Mouse (Mus musculus) G1E (cell line): ENCODE measurements around the gene Pcp4. TPM values are rescaled to one million over a fixed set of nuclear protein-coding genes. Genes with fewer than 3 reads are reported as not detected.

Source experiments
- ATAC-seq: 2 replicates; pipeline ENCODE4 v1.8.0; 2016; ENCODE audit warnings: mild to moderate bottlenecking; ENCODE audit not compliant: insufficient number of reproducible peaks, poor library complexity, low FRiP score, severe bottlenecking; ENCODE audit errors: extremely low read depth
- DNase-seq: peaks from one replicate; pipeline ENCODE4 v3.0.0; 2012; ENCODE audit warnings: low spot score
- H3K27me3 ChIP-seq: 2 replicates; pipeline ENCODE4 v1.6.1; 2012; ENCODE audit warnings: mild to moderate bottlenecking, low read length, inconsistent platforms; ENCODE audit not compliant: insufficient read depth
- H3K36me3 ChIP-seq: replicated peaks from 2 replicates; pipeline ENCODE3; 2012; ENCODE audit warnings: mild to moderate bottlenecking, inconsistent platforms
- H3K4me1 ChIP-seq: 2 replicates; pipeline ENCODE4 v1.6.1; 2012; ENCODE audit warnings: low read depth, low read length, inconsistent platforms, mixed read lengths; ENCODE audit not compliant: insufficient read depth
- H3K4me3 ChIP-seq: 2 replicates; pipeline ENCODE4 v1.5.1; 2012; ENCODE audit warnings: low read depth, mild to moderate bottlenecking, inconsistent platforms, low read length, moderate library complexity, mixed read lengths
- H3K9me3 ChIP-seq: replicated peaks from 2 replicates; pipeline ENCODE4 v1.6.1; 2012; ENCODE audit warnings: inconsistent platforms
- CTCF ChIP-seq: IDR thresholded peaks from 2 replicates; pipeline ENCODE4 v1.5.1; 2012; ENCODE audit warnings: low read depth, low read length, inconsistent platforms, mixed read lengths
- GATA1 ChIP-seq: IDR thresholded peaks from 2 replicates; pipeline ENCODE4 v1.6.1; 2012; ENCODE audit warnings: borderline replicate concordance, low read length, inconsistent platforms, mixed read lengths
- GATA2 ChIP-seq: IDR thresholded peaks from 2 replicates; pipeline ENCODE4 v1.6.1; 2012; ENCODE audit warnings: low read depth, low read length, inconsistent platforms, borderline replicate concordance
- POLR2AphosphoS5 ChIP-seq: IDR thresholded peaks from 2 replicates; pipeline ENCODE4 v1.6.1; 2012; ENCODE audit warnings: low read depth, low read length, inconsistent platforms; ENCODE audit not compliant: insufficient replicate concordance
- TAL1 ChIP-seq: conservative IDR thresholded peaks from 2 replicates; pipeline ENCODE4 v1.6.1; 2012; ENCODE audit warnings: low read depth, low read length, inconsistent platforms, mixed read lengths
- polyA plus RNA-seq: library from polyadenylated mRNA; stranded (reverse); fragments of >175 nt; gene quantifications from 2 replicates; pipeline ENCODE4 v1.2.3, GENCODE M21; 2012
- total RNA-seq, 2 experiments: library from RNA; stranded (forward) in 1 of 2; stranded (reverse) in 1 of 2; fragments of 200-1000 nt in 1 of 2; fragments of >200 nt in 1 of 2; fragmentation: Nextera tagmentation in 1 of 2; gene quantifications; 2 replicates each; pipeline ENCODE4 v1.2.3; 2014 to 2017

Pcp4 gene
- total and polyA plus RNA-seq, 3 experiments: not detected

GRCm38 (mm10) chr16:96494079-96494478, 26.7 kb downstream of the Pcp4 start:
- no peaks in the 10 kb centered on the region for H3K4me1 ChIP-seq
- ATAC-seq: no peak
- no peak for DNase-seq
- peaks cover 11% of the 10 kb centered on the region for H3K9me3 ChIP-seq
- no peaks in the 10 kb centered on the region for H3K27me3 ChIP-seq
- no peak overlapping the region for H3K4me3 ChIP-seq
- no peak for TF ChIP-seq POLR2AphosphoS5
- no peak for TF ChIP-seq TAL1
- TF ChIP-seq CTCF: no peak
- no peak for TF ChIP-seq GATA1
- no peak for TF ChIP-seq GATA2
- no peaks in the 10 kb centered on the region for H3K36me3 ChIP-seq

GRCm38 (mm10) chr16:96498951-96499350, 31.5 kb downstream of the Pcp4 start:
- peaks cover 13% of the 10 kb centered on the region for H3K9me3 ChIP-seq
- TF ChIP-seq POLR2AphosphoS5 (no peak), TAL1 (no peak), CTCF (no peak), GATA2 (no peak), GATA1 (no peak)
- DNase-seq (no peak), ATAC-seq (no peak)
- no peaks in the 10 kb centered on the region for H3K27me3 ChIP-seq
- H3K4me1 ChIP-seq: no peaks in the 10 kb centered on the region
- no peak overlapping the region for H3K4me3 ChIP-seq
- H3K36me3 ChIP-seq: no peaks in the 10 kb centered on the region

GRCm38 (mm10) chr16:96501241-96501640, 33.8 kb downstream of the Pcp4 start:
- Histone ChIP-seq H3K27me3 (no peaks in the 10 kb centered on the region), H3K4me3 (no peak overlapping the region), H3K36me3 (no peaks in the 10 kb centered on the region), H3K9me3 (peaks cover 15% of the 10 kb centered on the region), H3K4me1 (no peaks in the 10 kb centered on the region)
- no peak for TF ChIP-seq CTCF
- no peak for TF ChIP-seq POLR2AphosphoS5
- no peak for TF ChIP-seq GATA2
- no peak for TF ChIP-seq TAL1
- no peak for TF ChIP-seq GATA1
- no peak for ATAC-seq
- DNase-seq: no peak

GRCm38 (mm10) chr16:96502586-96502985, 35.2 kb downstream of the Pcp4 start:
- no peaks in the 10 kb centered on the region for H3K27me3 ChIP-seq
- H3K9me3 ChIP-seq: peaks cover 15% of the 10 kb centered on the region
- H3K36me3 ChIP-seq: no peaks in the 10 kb centered on the region
- no peak overlapping the region for H3K4me3 ChIP-seq
- no peaks in the 10 kb centered on the region for H3K4me1 ChIP-seq
- DNase-seq (no peak), ATAC-seq (no peak)
- no peak for TF ChIP-seq GATA1
- no peak for TF ChIP-seq CTCF
- no peak for TF ChIP-seq GATA2
- no peak for TF ChIP-seq TAL1
- TF ChIP-seq POLR2AphosphoS5: no peak

GRCm38 (mm10) chr16:96514466-96514865, 47.1 kb downstream of the Pcp4 start:
- TF ChIP-seq POLR2AphosphoS5: no peak
- TF ChIP-seq GATA1: no peak
- no peak for TF ChIP-seq GATA2
- TF ChIP-seq TAL1: no peak
- no peak for TF ChIP-seq CTCF
- H3K4me3 ChIP-seq: no peak overlapping the region
- DNase-seq (no peak), ATAC-seq (no peak)
- no peaks in the 10 kb centered on the region for H3K27me3 ChIP-seq
- H3K36me3 ChIP-seq: no peaks in the 10 kb centered on the region
- H3K4me1 ChIP-seq: no peaks in the 10 kb centered on the region
- peaks cover 13% of the 10 kb centered on the region for H3K9me3 ChIP-seq

GRCm38 (mm10) chr16:96527476-96527875, 60.1 kb downstream of the Pcp4 start:
- no peak overlapping the region for H3K4me3 ChIP-seq
- no peaks in the 10 kb centered on the region for H3K27me3 ChIP-seq
- no peaks in the 10 kb centered on the region for H3K36me3 ChIP-seq
- peaks cover 14% of the 10 kb centered on the region for H3K9me3 ChIP-seq
- no peak for TF ChIP-seq POLR2AphosphoS5
- no peak for TF ChIP-seq CTCF
- TF ChIP-seq TAL1: no peak
- TF ChIP-seq GATA1: no peak
- TF ChIP-seq GATA2: no peak
- H3K4me1 ChIP-seq: no peaks in the 10 kb centered on the region
- no peak for ATAC-seq
- DNase-seq: no peak

GRCm38 (mm10) chr16:96528471-96528870, 61.1 kb downstream of the Pcp4 start:
- ATAC-seq (no peak), DNase-seq (no peak)
- TF ChIP-seq CTCF: no peak
- no peak for TF ChIP-seq TAL1
- TF ChIP-seq POLR2AphosphoS5: no peak
- no peaks in the 10 kb centered on the region for H3K4me1 ChIP-seq
- no peaks in the 10 kb centered on the region for H3K36me3 ChIP-seq
- H3K27me3 ChIP-seq: no peaks in the 10 kb centered on the region
- no peak overlapping the region for H3K4me3 ChIP-seq
- peaks cover 15% of the 10 kb centered on the region for H3K9me3 ChIP-seq
